Mouse (Mus musculus) embryonic stem cell, embryonic (primary cell): ENCODE measurements around the gene Trf.

Source experiments
- CTCF ChIA-PET, 4 experiments: fragments of 300-600 bp in 2 of 4; fragments of 350-600 bp in 2 of 4; sonication (Branson Sonifier 250); formaldehyde crosslinking; loops; one replicate each; lab custom pipeline; 2022; ENCODE audit warnings: inconsistent platforms in 2 of 4; lab: Charles Lee
- POLR2A ChIA-PET, 4 experiments: fragments of 300-600 bp in 2 of 4; fragments of 350-600 bp in 2 of 4; sonication (Branson Sonifier 250); formaldehyde crosslinking; loops; one replicate each; lab custom pipeline; 2022; ENCODE audit warnings: antibody characterized with exemption in 4 of 4, inconsistent platforms in 1 of 4; lab: Charles Lee

Trf gene

GRCm38 (mm10) chr9:103229037-103229867 lies 992 bp downstream of the Trf start:
- POLR2A ChIA-PET: interaction anchor here (0.6 to 3.0 kb wide), 11 partner anchors 10 to 1416 kb away, joined by 3 to 14 read pairs (median 3); partner anchors contain the start of genes 1300017J02Rik (in 3 of the 4) and Topbp1 (in 3 of the 4)
- CTCF ChIA-PET: interaction anchor here in 3 of 4 experiments (1.2 to 3.5 kb wide), 4 partner anchors 21 to 137 kb away, joined by 5 to 20 read pairs (median 8); no protein-coding TSS in a partner anchor

GRCm38 (mm10) chr9:103228370-103229003 lies 1.8 kb downstream of the Trf start:
- CTCF ChIA-PET: interaction anchor here (0.6 to 3.5 kb wide), 5 partner anchors 21 to 368 kb away, joined by 3 to 20 read pairs (median 5); no protein-coding TSS in a partner anchor
- POLR2A ChIA-PET: interaction anchor here (0.6 to 3.0 kb wide), 13 partner anchors 10 to 1417 kb away, joined by 3 to 14 read pairs (median 4); partner anchors contain the start of genes 1300017J02Rik (in 3 of the 4) and Topbp1 (in 3 of the 4)

- ChIA-PET CTCF (interaction anchor here (0.6 to 3.5 kb wide), 6 partner anchors 20 to 368 kb away, joined by 3 to 20 read pairs (median 5); no protein-coding TSS in a partner anchor), POLR2A (interaction anchor here in 3 of 4 experiments (0.6 to 3.0 kb wide), 4 partner anchors 36 to 491 kb away, joined by 4 to 14 read pairs (median 7); partner anchors contain the start of genes 1300017J02Rik (in 2 of the 3) and Topbp1 (in 2 of the 3))
These were observed 2.5 kb downstream of the Trf start for GRCm38 (mm10) chr9:103227760-103228159.

GRCm38 (mm10) chr9:103226806-103227205 lies 3.4 kb downstream of the Trf start:
- POLR2A ChIA-PET: interaction anchor here in 1 of 4 experiments (3.0 kb wide), 1 partner anchor 78 kb away, joined by 14 read pairs; the partner anchor contains the start of genes 1300017J02Rik and Topbp1
- CTCF ChIA-PET: interaction anchor here in 2 of 4 experiments (0.7 to 2.6 kb wide), 4 partner anchors 19 to 76 kb away, joined by 3 to 15 read pairs (median 6); no protein-coding TSS in a partner anchor

GRCm38 (mm10) chr9:103225464-103225863 lies 4.8 kb downstream of the Trf start:
- CTCF ChIA-PET: interaction anchor here (0.6 to 2.6 kb wide), 10 partner anchors 18 to 271 kb away, joined by 3 to 18 read pairs (median 4); partner anchors contain the start of genes 1300017J02Rik (in 1 of the 4) and Topbp1 (in 1 of the 4)
- POLR2A ChIA-PET: interaction anchor here in 3 of 4 experiments (0.6 to 1.2 kb wide), 6 partner anchors 14 to 351 kb away, joined by 3 to 6 read pairs (median 4); partner anchors contain the start of genes 1300017J02Rik (in 1 of the 3) and Topbp1 (in 1 of the 3)

GRCm38 (mm10) chr9:103224721-103225120 lies 5.5 kb downstream of the Trf start:
- ChIA-PET CTCF (interaction anchor here in 2 of 4 experiments (1.5 to 2.6 kb wide), 3 partner anchors 17 to 78 kb away, joined by 6 to 18 read pairs (median 8); no protein-coding TSS in a partner anchor), POLR2A (no interaction called here)

- POLR2A ChIA-PET: interaction anchor here in 1 of 4 experiments (0.6 kb wide), 1 partner anchor 74 kb away, joined by 3 read pairs; no protein-coding TSS in a partner anchor
- CTCF ChIA-PET: interaction anchor here in 1 of 4 experiments (0.6 kb wide), 1 partner anchor 112 kb away, joined by 3 read pairs; no protein-coding TSS in a partner anchor
These were observed 16.0 kb downstream of the Trf start for GRCm38 (mm10) chr9:103214281-103214680.

GRCm38 (mm10) chr9:103213631-103214030 lies 16.6 kb downstream of the Trf start:
- CTCF ChIA-PET: no interaction called here
- POLR2A ChIA-PET: interaction anchor here in 2 of 4 experiments (0.6 to 1.3 kb wide), 2 partner anchors 73 to 89 kb away, joined by 3 read pairs; no protein-coding TSS in a partner anchor

GRCm38 (mm10) chr9:103212654-103213420 lies 17.4 kb downstream of the Trf start:
- ChIA-PET CTCF (no interaction called here), POLR2A (interaction anchor here in 3 of 4 experiments (0.6 to 1.3 kb wide), 4 partner anchors 48 to 90 kb away, joined by 3 to 5 read pairs (median 3); no protein-coding TSS in a partner anchor)

GRCm38 (mm10) chr9:103208802-103209423 lies 21.3 kb downstream of the Trf start:
- ChIA-PET POLR2A (interaction anchor here in 2 of 4 experiments (1.5 kb wide), 2 partner anchors 96 kb away, joined by 5 to 6 read pairs; partner anchors contain the start of genes 1300017J02Rik (in 2 of the 2) and Topbp1 (in 2 of the 2)), CTCF (interaction anchor here (0.5 to 1.4 kb wide), 5 partner anchors 60 to 234 kb away, joined by 3 to 6 read pairs (median 4); no protein-coding TSS in a partner anchor)

- ChIA-PET POLR2A (interaction anchor here in 3 of 4 experiments (0.6 to 1.5 kb wide), 16 partner anchors 9 to 516 kb away, joined by 3 to 7 read pairs (median 4); partner anchors contain the start of genes 1300017J02Rik (in 3 of the 3) and Topbp1 (in 3 of the 3)), CTCF (interaction anchor here (0.5 to 1.7 kb wide), 62 partner anchors 8 to 1339 kb away, joined by 3 to 23 read pairs (median 4); partner anchors contain the start of genes 1300017J02Rik (in 4 of the 4), Topbp1 (in 4 of the 4), Trf (in 2 of the 4) and Gm20425 (in 1 of the 4))
These were observed 22.4 kb downstream of the Trf start for GRCm38 (mm10) chr9:103207846-103208245.

- POLR2A ChIA-PET: no interaction called here
- CTCF ChIA-PET: interaction anchor here in 2 of 4 experiments (0.7 to 1.2 kb wide), 3 partner anchors 64 to 358 kb away, joined by 3 to 7 read pairs (median 6); no protein-coding TSS in a partner anchor
These were observed 24.5 kb downstream of the Trf start for GRCm38 (mm10) chr9:103205786-103206185.

- POLR2A ChIA-PET: interaction anchor here (0.5 to 3.2 kb wide), 12 partner anchors 9 to 253 kb away, joined by 3 to 17 read pairs (median 4); no protein-coding TSS in a partner anchor
- CTCF ChIA-PET: no interaction called here
These were observed 28.5 kb downstream of the Trf start, which contains the start of gene Srprb for GRCm38 (mm10) chr9:103201561-103202260. TSS of gene Srprb (minus strand) at chr9:103202137.

- CTCF ChIA-PET: no interaction called here
- POLR2A ChIA-PET: interaction anchor here in 2 of 4 experiments (0.6 to 2.7 kb wide), 7 partner anchors 7 to 55 kb away, joined by 3 to 17 read pairs (median 3); partner anchors contain the start of gene Srprb (in 1 of the 2)
These were observed 41.8 kb downstream of the Trf start for GRCm38 (mm10) chr9:103188416-103188815.

- POLR2A ChIA-PET: interaction anchor here in 3 of 4 experiments (0.7 to 2.7 kb wide), 7 partner anchors 9 to 66 kb away, joined by 3 to 17 read pairs (median 5); partner anchors contain the start of gene Srprb (in 1 of the 3)
- CTCF ChIA-PET: no interaction called here
These were observed 43.5 kb downstream of the Trf start for GRCm38 (mm10) chr9:103186747-103187146.
